Mouse (Mus musculus) cortical plate, adult 2 months (tissue): Measurements from ENCODE around the gene Slx1b.

Experiments
- CTCF ChIP-seq: fragments of 200-500 bp; IDR thresholded peaks from 2 replicates; pipeline ENCODE4 v1.5.1; 2011; ENCODE audit warnings: mild to moderate bottlenecking, control low read depth, low read length; ENCODE audit not compliant: insufficient read depth; ENCODE audit errors: extremely low read depth
- POLR2A ChIP-seq: fragments of 200-500 bp; IDR thresholded peaks from 2 replicates; pipeline ENCODE4 v1.6.1; 2011; ENCODE audit warnings: mild to moderate bottlenecking, low read length, control low read depth; ENCODE audit not compliant: insufficient read depth; ENCODE audit errors: extremely low read depth

DNA sequence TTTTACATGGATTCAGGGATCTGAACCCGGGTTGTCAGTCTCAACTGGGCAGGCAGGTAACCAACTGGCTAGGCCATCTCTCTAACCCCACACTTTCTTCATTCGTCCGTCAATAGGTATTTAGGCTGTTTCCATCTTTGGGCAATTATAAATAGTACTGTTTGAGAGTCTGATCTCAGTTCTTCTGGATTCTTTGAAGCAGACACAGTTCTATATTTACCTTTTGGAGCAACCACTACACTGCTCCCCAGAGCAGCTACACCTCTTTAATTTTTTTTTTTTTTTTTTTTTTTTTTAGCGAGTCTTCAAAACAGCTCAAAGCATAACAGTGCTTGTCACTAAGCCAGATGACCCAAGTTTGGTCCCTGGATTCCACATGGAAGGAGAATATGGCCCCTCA is 20.1 kb upstream of the Slx1b start:
- TF ChIP-seq CTCF (no peak), POLR2A (no peak)
